Mouse (Mus musculus) cerebellum, adult 9-11 months (tissue): ENCODE measurements around the gene Lrp1.

Source experiments
- DNase-seq: peaks from one replicate; pipeline ENCODE4 v3.0.0; 2022

The Lrp1 gene

DNA sequence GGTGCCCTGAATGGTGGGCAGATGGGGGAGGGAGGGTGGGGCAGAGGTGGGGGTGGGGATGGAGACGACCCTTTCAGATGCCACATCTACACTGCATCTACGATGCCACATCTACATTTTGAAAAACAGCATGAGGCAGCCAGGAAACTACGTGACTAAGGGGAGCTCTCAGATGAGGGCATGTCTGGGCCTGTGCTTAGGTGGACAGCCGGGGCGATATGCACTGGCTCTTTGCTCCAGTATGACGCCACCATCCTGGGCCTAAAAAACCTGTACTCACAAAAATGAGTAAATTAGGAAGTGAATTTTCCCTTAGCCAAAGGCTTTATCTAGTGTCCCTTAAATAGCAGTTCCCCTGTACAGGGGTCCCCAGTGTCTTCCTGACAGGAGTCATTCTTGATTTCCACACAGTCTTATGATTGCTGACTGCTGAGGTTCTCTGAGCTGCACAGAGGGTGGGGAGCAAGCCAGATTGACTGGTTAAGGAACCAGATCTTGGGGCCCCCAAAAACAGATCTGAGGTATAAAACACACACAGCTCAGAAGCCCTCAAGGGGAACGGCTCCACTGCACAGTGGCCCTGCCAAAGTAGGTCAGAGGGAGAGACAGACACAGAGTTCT, 30.0 kb downstream of the Lrp1 start:
- no peak for DNase-seq

DNA sequence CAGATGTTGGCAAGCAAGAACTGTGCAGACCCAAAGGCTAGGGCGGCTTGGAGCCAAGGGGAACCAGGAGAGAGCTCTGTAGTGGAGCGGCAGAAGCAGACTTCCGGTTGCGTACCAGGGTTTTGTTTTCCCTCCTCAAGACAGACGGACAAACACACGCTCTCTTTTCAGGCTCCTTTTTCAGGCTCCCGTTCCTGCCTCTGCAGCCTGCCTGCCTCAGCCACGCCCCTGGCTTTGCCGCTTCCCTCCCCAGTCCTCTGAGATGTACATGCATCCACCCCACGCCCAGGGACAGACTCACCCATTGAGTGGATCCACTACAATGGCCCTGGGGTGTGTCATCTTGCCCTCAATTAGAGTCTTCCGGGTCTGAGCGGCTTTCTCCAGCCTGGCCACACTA, 30.7 kb downstream of the Lrp1 start:
- no peak for DNase-seq

DNA sequence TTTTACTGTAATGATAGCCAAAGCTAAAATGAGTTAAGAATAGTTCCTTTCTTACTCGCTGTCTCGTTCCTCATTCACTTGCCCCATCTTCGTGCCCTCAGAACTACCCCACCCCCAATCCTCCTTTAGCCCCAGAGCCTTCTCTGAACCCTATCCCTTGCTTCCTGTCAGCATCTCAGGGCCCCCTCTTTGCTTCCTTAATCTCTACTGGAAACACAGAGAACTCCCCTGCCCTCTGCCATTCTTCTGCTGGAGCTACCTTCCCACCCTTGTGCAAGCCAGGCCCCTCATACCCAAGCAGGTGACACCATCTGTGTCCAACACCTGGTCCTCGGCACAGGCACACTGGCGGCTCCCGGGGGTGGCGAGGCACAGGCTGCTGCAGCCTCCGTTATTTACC, 33.2 kb downstream of the Lrp1 start:
- no peak for DNase-seq

DNA sequence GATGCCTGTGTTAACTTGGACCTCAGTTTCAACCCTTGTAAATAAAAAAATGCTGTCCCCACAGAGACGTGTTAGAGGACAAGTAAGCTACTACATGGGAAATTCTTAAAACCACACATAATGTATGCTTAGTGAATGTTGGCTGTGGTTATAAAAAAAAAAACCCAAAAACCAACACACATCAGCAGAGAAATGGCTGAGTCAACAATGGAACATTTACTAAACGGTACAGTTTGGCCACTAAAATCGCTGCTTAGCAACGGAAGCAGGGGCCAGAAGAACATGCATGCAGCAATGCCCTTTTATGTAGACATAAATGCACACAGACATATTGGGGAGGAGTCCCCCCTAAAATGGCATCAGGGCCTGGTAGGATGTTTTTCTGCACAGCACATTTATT, 34.7 kb downstream of the Lrp1 start:
- no peak for DNase-seq

DNA sequence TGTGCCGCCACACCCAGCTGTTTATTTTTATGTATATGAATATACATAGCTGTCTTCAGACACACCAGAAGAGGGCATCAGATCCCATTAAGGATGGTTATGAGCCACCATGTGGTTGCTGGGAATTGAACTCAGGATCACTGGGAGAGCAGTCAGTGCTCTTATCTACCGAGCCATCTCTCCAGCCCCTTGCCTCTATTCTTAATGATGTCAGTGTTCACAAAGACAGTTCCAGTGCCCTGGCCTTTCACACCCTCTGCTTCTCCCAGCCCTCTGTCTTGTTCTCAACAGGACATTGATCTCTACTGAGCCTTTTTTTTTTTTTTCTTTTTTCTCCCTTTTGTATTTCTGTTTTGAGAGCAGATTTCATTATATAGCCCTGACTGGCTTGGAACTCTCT, 35.4 kb downstream of the Lrp1 start:
- no peak for DNase-seq

DNA sequence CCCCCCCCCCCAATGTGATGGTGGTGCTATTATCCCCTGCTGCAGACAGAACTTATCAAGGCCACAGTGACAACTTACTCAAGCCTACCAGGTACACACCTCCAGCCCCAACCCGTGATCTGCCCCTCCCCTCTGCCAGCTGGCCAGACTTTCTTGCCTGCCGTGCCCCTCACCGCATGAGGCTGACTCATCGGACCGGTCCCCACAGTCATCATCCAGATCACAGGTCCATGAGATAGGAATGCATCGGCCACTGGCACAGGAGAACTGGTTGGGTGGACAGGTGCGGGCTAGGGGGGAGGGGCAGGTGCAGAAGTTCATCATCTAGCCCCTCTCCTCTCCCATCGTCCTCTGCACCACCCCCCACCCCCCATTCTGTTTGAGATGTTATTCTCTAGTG, 37.3 kb downstream of the Lrp1 start:
- no peak for DNase-seq

DNA sequence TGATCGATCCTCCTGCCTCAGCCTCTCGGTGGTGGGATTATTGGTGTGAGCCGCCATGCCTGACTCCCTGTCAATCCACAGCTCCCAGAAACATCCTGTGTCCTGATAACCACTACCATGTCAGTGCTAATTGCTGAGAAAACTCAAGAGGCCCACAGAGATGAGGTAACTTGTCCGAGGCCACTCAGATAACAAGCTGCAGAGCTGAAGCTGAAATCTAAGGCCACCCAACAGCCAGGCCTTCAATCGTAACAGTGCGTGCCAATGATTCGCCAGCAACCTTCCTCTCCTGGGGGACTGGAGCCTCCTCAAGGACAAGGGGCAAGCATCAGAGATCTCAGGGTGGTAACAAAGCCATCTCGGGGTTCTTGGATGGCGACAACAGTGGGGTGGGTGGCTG, 39.7 kb downstream of the Lrp1 start:
- no peak for DNase-seq

DNA sequence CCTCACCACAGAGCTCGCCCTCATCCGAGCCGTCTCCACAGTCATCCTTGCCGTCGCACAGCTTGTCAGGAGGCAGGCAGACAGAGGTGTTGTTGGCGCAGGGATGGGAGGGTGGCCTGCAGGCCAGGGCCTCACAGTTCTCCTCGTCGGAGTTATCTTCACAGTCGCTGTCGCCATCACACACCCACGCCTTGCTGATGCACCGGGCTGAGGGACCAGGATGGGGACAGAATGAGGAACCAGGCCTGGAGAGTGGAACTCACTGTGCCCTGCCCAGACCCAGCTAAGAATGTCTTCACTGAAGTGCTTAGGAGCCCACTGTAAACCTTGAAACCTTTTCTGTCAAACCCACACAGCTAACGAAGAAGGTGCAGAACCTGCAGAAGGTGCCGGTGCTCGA, 43.0 kb downstream of the Lrp1 start:
- no peak for DNase-seq

DNA sequence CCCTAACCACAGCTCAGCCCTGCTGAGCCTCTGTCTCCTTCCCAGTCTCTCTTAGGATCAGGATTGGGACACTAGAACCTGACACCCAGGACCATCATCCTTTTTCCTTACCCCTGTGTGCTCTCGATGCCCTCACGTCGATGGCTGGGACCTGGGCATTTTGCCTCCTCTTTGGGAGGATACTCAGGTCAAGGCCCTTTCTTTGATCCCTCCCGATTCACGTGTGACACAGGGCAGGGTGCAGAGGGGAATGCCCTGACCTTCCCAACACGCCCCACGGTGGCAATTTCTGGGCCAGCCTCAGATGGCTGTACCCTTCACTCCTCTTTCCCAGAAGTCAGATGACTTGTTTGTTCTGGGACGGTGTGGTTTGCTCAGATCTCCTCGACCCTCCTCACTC, 43.8 kb downstream of the Lrp1 start:
- DNase-seq: no peak

DNA sequence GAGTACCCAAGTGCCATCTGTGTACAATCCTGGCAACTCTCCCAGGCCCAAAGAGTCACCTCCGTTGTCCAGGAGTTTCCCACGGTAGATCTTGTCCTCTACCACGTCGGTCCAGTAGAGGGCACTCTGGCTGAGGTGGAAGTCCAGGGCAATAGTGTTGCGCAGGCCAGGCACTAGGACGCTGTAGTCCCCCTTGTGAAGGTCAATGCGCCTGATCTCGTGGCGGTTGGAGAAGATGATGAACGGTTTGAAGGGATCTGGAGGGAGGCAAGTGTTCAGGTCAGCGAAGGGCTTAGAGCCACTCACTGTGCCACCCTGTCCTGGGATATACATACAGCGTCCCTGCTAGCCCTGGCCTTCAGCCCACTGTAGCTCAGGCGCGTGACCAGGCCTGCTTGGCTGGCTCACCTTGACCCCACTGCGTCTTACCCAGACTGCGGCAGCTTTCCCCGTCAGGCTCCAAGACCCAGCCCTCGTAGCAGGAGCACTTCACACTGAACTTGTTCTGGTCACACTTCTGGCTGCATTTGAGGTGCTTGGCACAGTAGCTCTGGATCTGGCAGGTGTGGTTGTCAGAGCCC, 44.5 kb downstream of the Lrp1 start:
- DNase-seq: peak; percentile 85

DNA sequence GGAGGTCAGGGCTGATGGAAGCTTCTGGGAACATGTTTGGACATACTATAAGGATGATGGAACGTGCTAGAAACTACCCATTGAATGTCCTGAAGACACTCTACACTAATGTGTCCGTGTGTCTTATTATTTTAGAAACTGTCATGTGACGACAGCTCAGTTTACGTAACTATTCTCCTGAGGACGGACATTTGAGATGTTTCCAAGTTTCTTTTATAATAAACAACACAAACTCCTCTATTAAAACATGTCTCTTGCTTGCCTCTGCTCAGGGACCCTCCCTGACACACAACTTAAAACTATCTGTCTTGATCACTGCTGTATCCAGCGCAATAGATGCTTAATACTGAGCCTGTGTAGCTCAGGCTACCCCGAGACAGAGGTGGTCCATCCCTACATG, 45.2 kb downstream of the Lrp1 start:
- DNase-seq: no peak

DNA sequence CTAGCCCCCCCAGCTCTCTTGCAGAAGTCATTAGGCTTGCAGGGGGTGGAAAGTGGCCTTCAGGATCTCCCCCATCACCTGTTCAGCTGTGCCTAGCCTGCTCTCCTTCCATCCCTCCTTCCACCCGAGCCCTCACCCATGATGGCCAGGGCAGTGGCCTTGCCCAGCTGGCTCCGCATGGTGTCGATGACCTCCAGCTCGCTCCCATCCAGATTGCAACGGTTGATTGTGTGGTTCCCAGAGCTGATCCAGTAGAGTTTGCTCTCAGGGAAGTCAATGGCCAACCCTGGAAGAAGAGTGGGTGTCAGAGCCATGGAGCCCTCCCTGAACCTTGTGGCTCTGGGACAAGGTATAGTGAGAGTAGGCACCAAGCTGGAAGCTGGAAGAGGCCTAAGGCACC, 48.7 kb downstream of the Lrp1 start:
- DNase-seq: no peak

DNA sequence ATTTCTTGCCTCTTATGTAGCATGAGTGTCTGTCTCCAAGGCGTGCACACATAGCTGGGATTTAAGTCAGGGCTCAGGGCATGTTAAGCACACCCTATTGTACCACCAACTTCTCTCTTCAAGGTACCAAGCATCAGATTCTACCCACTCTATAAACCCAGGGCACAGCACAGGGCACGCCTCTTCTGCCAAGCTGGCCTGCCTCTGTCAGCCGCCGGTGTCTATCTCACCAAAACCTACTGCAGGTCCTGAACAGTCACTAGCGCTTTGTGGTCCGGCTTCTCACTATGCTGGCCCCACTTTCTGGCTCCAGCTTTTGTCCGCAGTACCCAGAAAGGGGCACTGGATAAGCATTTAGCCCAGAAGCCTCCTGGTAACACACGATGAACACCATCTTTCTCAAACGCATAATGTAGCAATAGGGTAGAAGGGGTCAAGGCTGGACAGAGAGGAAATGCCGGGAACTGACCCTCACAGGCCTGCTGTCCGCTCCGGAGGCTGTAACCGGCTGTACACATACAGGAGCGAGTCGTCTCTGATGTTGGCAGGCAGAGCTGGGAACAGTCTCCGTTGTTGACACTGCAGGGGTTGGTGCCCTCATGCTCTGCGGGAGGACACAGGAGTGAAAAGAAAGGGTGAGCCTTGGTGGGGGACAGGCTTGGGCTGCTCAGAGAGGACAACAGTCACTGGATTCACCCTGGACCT, 49.9 kb downstream of the Lrp1 start:
- DNase-seq: no peak

DNA sequence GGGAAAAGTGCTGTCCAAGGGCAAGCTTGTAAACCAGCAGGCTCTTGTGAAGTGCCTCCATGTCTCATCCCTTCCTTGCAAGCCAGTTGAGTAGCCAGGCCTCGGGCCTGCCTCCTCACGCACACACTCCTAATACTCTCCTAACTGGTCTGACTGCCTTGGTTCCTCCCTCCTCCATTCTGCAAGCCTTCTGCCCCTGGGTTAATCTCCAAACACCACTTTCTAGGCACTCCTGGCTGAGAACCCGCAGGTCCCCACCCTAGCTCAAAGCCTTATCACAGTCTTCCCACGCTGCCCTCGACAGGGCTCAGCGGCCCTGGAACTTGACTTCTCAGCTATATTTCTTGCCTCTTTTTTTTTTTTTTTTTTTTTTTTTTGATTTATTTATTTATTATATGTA, 50.6 kb downstream of the Lrp1 start:
- DNase-seq: no peak

DNA sequence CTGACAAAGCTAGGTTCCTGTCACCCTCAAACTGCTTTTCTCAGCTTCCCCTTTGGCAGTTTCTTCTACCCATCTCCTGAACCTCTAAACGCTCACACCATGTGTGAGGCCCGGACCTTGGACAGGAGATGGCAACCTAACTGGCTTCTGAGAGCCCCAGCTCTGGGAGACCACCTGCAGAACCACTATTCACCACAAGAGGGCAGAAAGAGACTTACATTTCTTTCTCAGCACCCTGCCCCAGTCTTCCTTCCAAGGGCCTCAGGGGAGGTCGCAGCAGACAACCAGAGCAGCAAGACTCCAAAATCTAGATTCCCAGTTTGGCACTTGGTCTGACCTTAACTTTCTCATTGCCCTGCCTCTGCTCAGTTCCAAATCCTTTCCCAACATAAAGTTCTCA, 51.5 kb downstream of the Lrp1 start:
- peak; percentile 75 for DNase-seq

DNA sequence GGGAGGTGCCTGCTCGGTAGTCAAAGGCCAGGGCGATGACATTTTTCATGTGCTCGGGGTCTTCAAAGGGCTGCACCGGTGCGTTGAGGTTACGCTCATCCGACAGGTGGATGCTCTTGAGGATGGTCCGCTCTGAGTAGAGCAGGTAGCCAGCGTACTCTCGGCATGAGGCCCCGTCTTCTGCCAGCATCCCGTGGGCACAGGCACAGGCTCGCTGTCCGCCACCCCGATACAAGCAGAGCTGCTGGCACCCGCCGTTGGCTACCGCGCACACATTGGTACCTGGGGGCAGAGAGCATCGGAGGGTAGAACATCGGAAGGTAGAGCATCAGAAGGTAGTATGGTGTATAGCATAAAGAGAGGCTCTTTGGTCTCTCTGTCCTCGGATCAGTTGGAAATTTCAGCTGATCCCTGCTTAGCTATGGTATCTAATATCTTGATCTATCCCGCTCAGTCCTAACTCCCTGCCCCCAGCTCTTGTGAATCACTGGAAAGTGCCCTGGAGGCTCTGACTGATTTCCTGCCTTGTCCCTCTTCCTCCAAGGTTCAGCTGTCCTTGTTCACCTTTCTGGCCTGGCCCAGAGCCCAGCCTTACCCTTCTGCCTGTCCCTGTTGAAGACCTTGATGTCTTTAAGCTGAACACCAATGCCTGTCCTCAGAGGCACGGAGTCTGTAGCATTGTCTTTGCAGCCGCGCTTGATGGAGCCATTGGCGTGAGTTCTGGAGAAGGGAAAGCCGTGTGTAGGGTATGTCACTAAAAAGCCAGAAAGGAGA, 54.2 kb downstream of the Lrp1 start:
- DNase-seq: peak; percentile 63

DNA sequence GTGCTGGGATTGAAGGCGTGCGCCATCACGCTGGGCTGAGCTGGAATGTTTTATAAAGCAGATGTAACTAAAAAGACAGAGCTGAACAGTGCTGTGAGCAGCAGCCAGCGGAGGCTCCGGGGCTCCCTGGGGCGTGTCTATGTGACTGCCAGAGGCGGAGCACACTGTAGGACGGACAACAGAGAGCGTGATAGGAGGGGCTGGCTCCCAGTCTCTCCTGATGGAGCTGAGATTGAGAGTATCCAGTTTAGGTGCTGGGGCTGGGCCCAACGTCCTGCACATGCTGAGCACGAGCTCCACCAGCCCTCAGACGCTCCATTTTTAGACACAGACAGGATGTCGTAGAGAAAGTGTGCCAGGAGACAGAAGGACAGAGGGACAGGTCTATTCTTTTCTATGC, 56.6 kb downstream of the Lrp1 start:
- DNase-seq: no peak

DNA sequence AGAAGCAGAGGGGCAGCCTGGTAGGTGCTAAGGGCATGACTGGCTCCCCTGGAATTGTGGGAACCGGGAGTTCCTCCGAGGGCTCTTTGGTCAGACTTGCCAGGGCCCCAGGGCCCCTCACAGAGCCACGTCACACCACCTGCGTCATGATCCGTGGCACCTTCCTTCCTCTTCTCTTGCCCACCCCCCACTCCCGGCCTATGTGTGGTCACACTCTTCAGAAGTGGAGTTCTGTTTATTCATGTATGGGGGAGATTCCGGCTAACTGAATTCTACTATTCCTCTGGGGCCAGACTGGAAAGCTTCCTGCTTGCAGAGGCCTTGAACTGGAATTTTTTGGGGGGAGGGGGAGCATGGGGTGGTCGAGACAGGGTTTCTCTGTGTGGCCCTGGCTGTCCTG, 57.1 kb downstream of the Lrp1 start:
- DNase-seq: no peak

DNA sequence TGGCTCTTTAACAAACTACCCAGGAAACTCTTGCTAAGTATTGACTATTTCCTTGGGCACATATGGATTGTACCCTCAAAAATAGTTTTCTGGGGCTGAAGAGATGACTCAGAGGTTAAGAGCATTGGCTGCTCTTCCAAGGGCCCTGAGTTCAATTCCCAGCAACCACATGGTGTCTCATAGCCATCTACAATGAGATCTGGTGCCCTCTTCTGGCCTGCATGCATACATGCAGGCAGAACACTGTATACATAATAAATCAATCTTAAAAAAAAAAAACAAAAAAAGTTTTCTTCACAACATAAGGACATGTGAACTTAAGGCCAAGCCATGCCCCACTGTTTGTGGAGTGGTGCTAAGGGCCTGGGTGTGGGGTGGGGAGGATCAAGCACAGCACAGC, 59.8 kb downstream of the Lrp1 start:
- DNase-seq: no peak

DNA sequence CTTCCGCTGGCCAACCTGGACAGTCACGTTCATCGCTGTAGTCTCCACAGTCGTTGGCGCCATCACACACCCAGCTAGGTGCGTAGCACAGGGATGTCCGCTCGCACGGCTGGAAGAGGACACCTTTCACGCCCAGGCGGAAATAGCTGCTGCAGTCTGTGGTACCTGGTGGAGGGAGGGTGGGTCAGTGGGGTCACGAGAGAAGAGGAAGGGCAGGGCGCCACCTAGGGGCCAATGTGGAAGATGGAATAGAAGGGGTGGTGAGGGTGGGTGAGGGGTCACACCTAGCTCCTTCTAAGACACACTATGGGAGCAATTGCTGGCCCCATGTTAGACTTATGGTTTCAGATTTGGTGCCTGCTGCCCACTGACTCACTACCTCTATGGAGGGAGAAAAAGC, 63.6 kb downstream of the Lrp1 start:
- no peak for DNase-seq

DNA sequence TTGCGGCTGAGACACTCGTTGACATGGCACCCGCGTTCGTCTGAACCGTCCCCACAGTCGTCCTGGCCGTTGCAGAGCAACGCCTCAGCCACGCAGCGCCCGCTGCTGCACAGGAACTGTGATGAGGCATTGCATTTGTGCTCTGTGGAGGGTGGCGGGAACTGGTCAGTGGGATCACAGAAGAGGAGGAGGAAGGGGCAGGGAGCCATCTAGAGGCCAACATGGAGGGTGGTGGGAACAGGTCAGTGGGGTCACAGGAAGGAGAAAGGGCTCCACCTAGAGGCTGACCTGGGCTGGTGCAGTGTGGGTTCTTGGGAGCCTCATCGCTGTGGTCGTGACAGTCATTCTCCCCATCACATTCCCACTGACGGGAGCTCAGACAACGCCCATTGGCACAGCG, 65.2 kb downstream of the Lrp1 start:
- peak; percentile 61 for DNase-seq

DNA sequence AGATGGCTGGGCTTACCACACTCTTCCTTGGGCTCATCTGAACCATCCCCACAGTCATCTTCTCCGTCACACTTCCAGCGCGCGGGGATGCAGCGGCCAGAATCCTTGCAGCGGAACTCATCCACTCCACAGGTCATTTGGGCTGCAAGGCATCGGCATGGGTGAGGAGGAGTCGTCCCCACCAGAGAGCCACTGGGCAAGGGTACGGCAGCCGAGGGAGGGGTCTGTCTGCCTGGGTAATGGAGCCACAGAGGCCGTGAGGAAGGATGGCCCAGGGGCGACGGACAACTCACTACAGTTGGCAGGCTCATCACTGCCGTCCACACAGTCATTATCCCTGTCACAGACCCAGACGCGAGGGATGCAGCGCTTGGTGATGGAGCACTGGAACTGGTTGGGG, 71.1 kb downstream of the Lrp1 start:
- DNase-seq: no peak

DNA sequence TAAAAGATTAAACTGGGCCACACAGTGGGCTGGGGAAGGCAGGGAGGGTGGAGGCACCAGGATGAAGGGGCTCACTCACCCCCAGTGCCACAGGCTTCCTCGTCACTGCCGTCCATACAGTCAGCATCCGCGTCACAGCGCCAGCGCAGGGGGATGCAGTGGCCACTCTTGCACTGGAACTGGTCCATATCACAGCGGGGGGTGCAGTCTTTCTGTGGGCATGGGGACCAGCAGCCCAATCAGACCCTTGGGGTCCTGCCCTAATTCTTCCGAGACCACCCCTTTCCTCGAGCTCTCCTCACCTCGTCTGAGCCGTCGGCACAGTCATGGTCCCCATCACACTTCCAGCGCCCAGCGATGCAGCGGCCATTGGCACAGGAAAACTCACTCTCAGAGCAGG, 72.7 kb downstream of the Lrp1 start:
- DNase-seq: no peak

DNA sequence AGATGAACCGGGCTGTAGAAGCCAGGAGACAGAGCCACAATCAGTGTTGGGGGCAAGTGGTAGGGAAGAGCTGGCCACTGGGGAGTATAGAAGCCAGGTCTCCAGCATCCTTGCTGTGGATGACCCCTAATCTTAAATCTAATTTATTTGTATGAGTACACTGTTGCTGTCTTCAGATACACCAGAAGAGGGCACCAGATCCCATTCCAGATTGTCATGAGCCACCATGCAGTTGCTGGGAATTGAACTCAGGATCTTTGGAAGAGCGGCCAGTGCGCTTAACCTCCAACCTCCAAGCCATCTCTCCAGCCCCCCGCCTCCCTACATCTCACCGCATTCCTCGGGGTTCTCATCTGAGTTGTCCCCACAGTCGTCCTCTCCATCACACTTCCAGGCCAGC, 74.4 kb downstream of the Lrp1 start:
- no peak for DNase-seq
